Mouse (Mus musculus) midbrain, embryonic 11.5 days (tissue): ENCODE measurements around the gene Gmcl1. TPM values are rescaled to one million over a fixed set of nuclear protein-coding genes. Genes with fewer than 3 reads are reported as not detected.

ENCODE experiments used
- ATAC-seq: fragments of 200-750 bp; cut with Nextera tagmentation; 2 replicates; pipeline ENCODE4 v1.8.0; 2017; ENCODE audit warnings: moderate TSS enrichment, moderate library complexity; ENCODE audit not compliant: low FRiP score
- DNase-seq: peaks from one replicate; pipeline ENCODE4 v3.0.0; 2015; ENCODE audit warnings: low spot score; ENCODE audit errors: missing footprints
- H3K27ac ChIP-seq: fragments of 300-500 bp; sonication (generic); 2 replicates; pipeline ENCODE4 v1.5.1; 2014; ENCODE audit warnings: low read depth, low read length
- H3K27me3 ChIP-seq: fragments of 300-500 bp; sonication (generic); 2 replicates; pipeline ENCODE4 v1.6.1; 2014; ENCODE audit warnings: mild to moderate bottlenecking, low read length, moderate library complexity, mixed read lengths; ENCODE audit not compliant: control insufficient read depth, insufficient read depth
- H3K36me3 ChIP-seq: fragments of 300-500 bp; sonication (generic); 2 replicates; pipeline ENCODE4 v1.6.1; 2014; ENCODE audit warnings: mild to moderate bottlenecking, low read length, moderate library complexity, mixed read lengths; ENCODE audit not compliant: control insufficient read depth, insufficient read depth
- H3K4me1 ChIP-seq: fragments of 300-500 bp; sonication (generic); 2 replicates; pipeline ENCODE4 v1.6.1; 2014; ENCODE audit warnings: low read length; ENCODE audit not compliant: control insufficient read depth, insufficient read depth
- H3K4me2 ChIP-seq: fragments of 300-500 bp; sonication (generic); 2 replicates; pipeline ENCODE4 v1.6.1; 2014; ENCODE audit warnings: mild to moderate bottlenecking, moderate library complexity
- H3K4me3 ChIP-seq: fragments of 300-500 bp; sonication (generic); 2 replicates; pipeline ENCODE4 v1.5.1; 2014; ENCODE audit warnings: low read depth, low read length
- H3K9ac ChIP-seq: fragments of 300-500 bp; sonication (generic); 2 replicates; pipeline ENCODE4 v1.6.1; 2014; ENCODE audit warnings: low read length
- H3K9me3 ChIP-seq: fragments of 300-500 bp; sonication (generic); 2 replicates; pipeline ENCODE4 v1.6.1; 2016; ENCODE audit warnings: low read length; ENCODE audit not compliant: control insufficient read depth
- WGBS: fragments of 180-500 bp; shearing (Covaris S2); extraction: QIAGEN DNeasy Blood & Tissue Kit; methylation state at CpG from one replicate; pipeline ENCODE4 v1.1.7; 2014; 5-methylcytosine and 5-hydroxymethylcytosine counted together
- polyA plus RNA-seq: library from polyadenylated mRNA; unstranded; fragments of >200 nt; fragmentation: Nextera tagmentation; extraction: Ambion mirVana; gene quantifications from 2 replicates; pipeline ENCODE4 v1.2.1, GENCODE M21; 2014

The Gmcl1 gene
- 42.4 and 46.3 TPM in 2 replicates for polyA plus RNA-seq

DNA sequence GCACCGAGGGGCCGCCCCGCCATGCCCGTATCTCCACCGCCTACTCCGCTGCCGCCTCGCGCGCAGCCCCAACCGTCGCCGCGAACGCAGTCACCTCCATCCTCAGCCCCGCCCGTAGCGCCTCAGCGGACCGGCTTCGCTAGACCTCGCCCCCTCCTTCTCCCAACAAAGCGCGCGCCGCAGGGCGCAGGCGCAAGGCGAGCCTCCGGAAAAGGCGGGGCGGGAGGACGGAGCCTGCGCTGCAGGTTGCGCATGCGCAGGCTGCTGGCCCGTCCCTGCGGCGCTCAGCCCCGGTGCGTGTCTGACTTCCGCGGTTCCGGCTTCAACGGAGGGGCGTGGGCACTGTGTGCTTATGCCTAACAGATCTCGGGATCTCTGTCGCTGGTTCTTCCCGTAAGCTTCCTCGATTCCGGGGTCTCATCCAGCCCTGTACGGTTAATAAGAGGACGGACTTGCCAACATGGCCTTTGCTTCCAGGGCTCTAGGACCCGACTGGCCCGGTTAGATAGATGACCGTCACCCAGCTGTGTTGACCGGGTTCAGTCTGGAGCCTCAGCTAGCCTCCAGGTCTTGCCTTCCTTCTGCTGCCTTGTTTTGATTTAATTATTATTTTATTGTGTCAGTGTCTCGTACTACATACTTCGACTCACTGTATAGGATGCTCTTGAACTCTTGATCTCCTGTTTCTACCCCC lies at the start of gene Gmcl1:
Gmcl1 (minus strand) TSS at position 201 of the 694 bp plus-strand sequence.
- Histone ChIP-seq H3K4me1 (peaks cover 5% of the 10 kb centered on the region; the same call in 1 of the 2 replicates), H3K27ac (peak within 1 kb of the TSS; percentile 75), H3K4me3 (peak within 1 kb of the TSS; percentile 93), H3K9me3 (no peaks in the 10 kb centered on the region), H3K4me2 (peak within 1 kb of the TSS; percentile 97), H3K36me3 (no peaks in the 10 kb centered on the region), H3K27me3 (no peaks in the 10 kb centered on the region), H3K9ac (peak within 1 kb of the TSS; percentile 88)
- WGBS: under 1% methylated on average over 59 of the region's 59 CpGs
- peak; percentile 95 for ATAC-seq
- DNase-seq: peak; percentile 99

DNA sequence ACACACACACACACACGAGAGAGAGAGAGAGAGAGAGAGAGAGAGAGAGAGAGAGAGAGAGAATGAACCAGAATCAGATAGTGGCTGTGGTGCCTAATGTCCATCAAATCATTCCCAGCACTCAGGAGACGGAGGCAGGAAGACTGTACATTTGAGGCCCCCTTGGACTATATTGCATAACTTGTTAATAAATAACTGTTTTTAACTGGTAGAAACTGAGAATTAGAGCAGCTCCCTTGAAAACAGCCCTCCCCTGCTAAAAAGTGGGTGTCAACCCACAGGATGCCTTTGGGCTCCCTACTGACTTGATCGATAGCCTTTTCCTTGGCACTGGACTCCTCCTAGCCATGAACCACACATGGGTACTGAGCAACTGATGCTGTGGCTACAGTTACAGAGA lies 49.2 kb upstream of the Gmcl1 start:
- H3K27ac ChIP-seq: no peak overlapping the region
- H3K9ac ChIP-seq: no peak overlapping the region
- H3K4me3 ChIP-seq: no peak overlapping the region
- H3K4me2 ChIP-seq: no peak overlapping the region
- whole genome bisulfite sequencing: 90% methylated on average over 2 of the region's 3 CpGs
- no peaks in the 10 kb centered on the region for H3K36me3 ChIP-seq
- ATAC-seq (no peak), DNase-seq (no peak)
- no peaks in the 10 kb centered on the region for H3K27me3 ChIP-seq
- no peaks in the 10 kb centered on the region for H3K4me1 ChIP-seq
- H3K9me3 ChIP-seq: no peaks in the 10 kb centered on the region

- WGBS: 38% methylated on average over 2 of the region's 2 CpGs
- no peaks in the 10 kb centered on the region for H3K27me3 ChIP-seq
- H3K4me3 ChIP-seq: no peak overlapping the region
- DNase-seq (no peak), ATAC-seq (no peak)
- H3K9ac ChIP-seq: no peak overlapping the region
- H3K9me3 ChIP-seq: no peaks in the 10 kb centered on the region
- H3K27ac ChIP-seq: no peak overlapping the region
- H3K36me3 ChIP-seq: no peaks in the 10 kb centered on the region
- H3K4me2 ChIP-seq: no peak overlapping the region
- no peaks in the 10 kb centered on the region for H3K4me1 ChIP-seq
These were observed 48.3 kb upstream of the Gmcl1 start for GRCm38 (mm10) chr6:86781361-86781957.

DNA sequence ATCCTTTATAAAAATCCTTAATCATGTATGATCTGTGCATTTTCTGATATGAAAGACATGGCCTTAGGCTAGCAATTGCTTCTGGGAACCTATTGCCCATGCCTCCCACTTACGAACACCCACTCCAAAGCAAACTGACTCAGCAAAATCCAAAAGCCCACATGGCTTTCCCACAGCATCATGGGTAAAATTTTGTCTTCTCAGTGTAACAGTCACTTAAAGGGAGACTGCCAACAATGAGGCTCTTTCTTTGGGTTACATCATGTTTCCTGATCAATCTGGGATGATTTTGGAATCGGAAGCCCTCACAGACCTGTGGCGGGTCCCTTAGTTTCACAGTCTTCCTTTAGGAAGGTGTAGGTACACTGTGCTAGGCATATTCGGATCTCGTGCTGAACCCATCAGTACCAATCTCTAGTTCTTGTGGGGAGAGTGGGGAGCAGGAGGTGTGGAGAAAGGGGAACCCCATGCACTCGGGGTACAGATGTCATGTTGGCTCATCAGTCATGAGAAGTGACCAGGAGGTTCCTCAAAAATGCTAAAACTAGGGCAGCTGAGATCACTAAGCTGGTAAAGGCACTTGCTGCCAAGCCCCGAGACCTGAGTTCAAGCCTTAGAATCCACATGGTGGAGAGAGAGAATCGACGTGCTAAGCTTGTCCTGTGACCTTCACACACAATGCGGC lies 45.9 kb upstream of the Gmcl1 start:
- WGBS: 92% methylated on average over 10 of the region's 10 CpGs
- no peak for DNase-seq
- H3K27ac ChIP-seq: no peak overlapping the region
- no peak for ATAC-seq
- H3K4me1 ChIP-seq: no peaks in the 10 kb centered on the region
- no peaks in the 10 kb centered on the region for H3K27me3 ChIP-seq
- no peak overlapping the region for H3K4me3 ChIP-seq
- no peaks in the 10 kb centered on the region for H3K9me3 ChIP-seq
- H3K36me3 ChIP-seq: no peaks in the 10 kb centered on the region
- H3K4me2 ChIP-seq: no peak overlapping the region
- no peak overlapping the region for H3K9ac ChIP-seq

GRCm38 (mm10) chr6:86777181-86777580 lies 44.0 kb upstream of the Gmcl1 start:
- H3K4me2 ChIP-seq: no peak overlapping the region
- no peaks in the 10 kb centered on the region for H3K4me1 ChIP-seq
- no peak overlapping the region for H3K4me3 ChIP-seq
- 83% methylated on average over 3 of the region's 3 CpGs for WGBS
- DNase-seq (no peak), ATAC-seq (no peak)
- no peak overlapping the region for H3K9ac ChIP-seq
- no peak overlapping the region for H3K27ac ChIP-seq
- H3K27me3 ChIP-seq: no peaks in the 10 kb centered on the region
- no peaks in the 10 kb centered on the region for H3K9me3 ChIP-seq
- H3K36me3 ChIP-seq: no peaks in the 10 kb centered on the region

DNA sequence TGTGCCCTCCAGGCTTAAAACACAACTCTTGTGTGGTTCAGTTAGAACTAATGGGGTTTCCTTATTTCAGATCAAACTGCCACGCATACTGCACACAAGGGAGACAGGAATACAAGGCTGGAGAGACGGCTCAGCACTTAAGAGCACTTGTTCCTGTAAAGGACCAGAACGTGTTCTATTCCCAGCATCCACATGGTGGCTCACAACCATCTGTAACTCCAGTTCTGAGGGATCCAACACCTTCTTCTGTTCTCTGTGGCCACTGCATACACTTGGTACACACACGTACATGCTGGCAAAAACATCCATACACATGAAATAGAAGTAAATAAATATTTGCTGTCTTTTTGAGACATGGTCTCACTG lies 43.5 kb upstream of the Gmcl1 start:
- WGBS: 72% methylated on average over 4 of the region's 4 CpGs
- no peak for ATAC-seq

GRCm38 (mm10) chr6:86776001-86776705 lies 43.0 kb upstream of the Gmcl1 start:
- ATAC-seq (no peak), DNase-seq (no peak)

More for the DNA sequence above, 43.5 kb upstream of the Gmcl1 start:
- no peak overlapping the region for H3K27ac ChIP-seq
- no peak for DNase-seq
- H3K36me3 ChIP-seq: no peaks in the 10 kb centered on the region
- H3K4me1 ChIP-seq: no peaks in the 10 kb centered on the region
- no peak overlapping the region for H3K4me2 ChIP-seq
- H3K9me3 ChIP-seq: no peaks in the 10 kb centered on the region
- H3K4me3 ChIP-seq: no peak overlapping the region
- no peak overlapping the region for H3K9ac ChIP-seq
- H3K27me3 ChIP-seq: no peaks in the 10 kb centered on the region

GRCm38 (mm10) chr6:86774937-86775336 lies 41.8 kb upstream of the Gmcl1 start:
- 84% methylated on average over 6 of the region's 6 CpGs for WGBS
- ATAC-seq: no peak
- Histone ChIP-seq H3K4me1 (no peaks in the 10 kb centered on the region), H3K4me3 (no peak overlapping the region), H3K36me3 (no peaks in the 10 kb centered on the region), H3K9ac (no peak overlapping the region), H3K27me3 (no peaks in the 10 kb centered on the region), H3K4me2 (no peak overlapping the region), H3K9me3 (no peaks in the 10 kb centered on the region), H3K27ac (no peak overlapping the region)
- no peak for DNase-seq

More at GRCm38 (mm10) chr6:86776001-86776705, 43.0 kb upstream of the Gmcl1 start:
- no peak overlapping the region for H3K4me2 ChIP-seq
- no peak overlapping the region for H3K4me3 ChIP-seq
- no peak overlapping the region for H3K9ac ChIP-seq
- H3K9me3 ChIP-seq: no peaks in the 10 kb centered on the region
- no peak overlapping the region for H3K27ac ChIP-seq
- no peaks in the 10 kb centered on the region for H3K27me3 ChIP-seq
- H3K4me1 ChIP-seq: no peaks in the 10 kb centered on the region
- no peaks in the 10 kb centered on the region for H3K36me3 ChIP-seq
- 92% methylated on average over 8 of the region's 8 CpGs for WGBS
